Mouse (Mus musculus): ENCODE results near the gene Olfr1243. TPM values are rescaled to one million over a fixed set of nuclear protein-coding genes. Genes with fewer than 3 reads are reported as not detected.
"Not testable (repeated sequence)": the region's sequence is repeated elsewhere in the genome, so short reads cannot be mapped to it uniquely, and the experiment has no call there.

The Olfr1243 gene
- not detected in 2 replicates for polyA plus RNA-seq (2015; fragmentation: Nextera tagmentation; extraction: Ambion mirVana)

DNA sequence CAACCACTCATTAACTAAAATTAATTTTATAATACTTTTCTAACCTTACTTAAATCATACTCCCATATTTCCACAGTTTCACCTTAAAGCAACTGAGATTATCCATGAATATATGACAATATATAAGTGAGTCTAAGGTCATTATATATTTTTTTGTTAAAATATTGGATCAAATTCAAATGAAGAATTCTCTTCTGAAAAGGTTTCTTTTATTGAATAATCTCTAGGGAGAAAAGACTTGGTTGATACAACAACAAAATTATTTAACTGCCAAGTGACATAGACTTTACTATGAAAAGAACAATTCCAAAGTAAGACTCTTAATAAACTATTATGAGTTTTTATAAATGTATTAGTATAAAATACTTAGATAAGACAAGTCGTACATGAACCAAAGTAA, at the start of gene Olfr1243:
Gene Olfr1243 (minus strand): TSS at position 101 of the 400 bp plus-strand sequence.
- Histone ChIP-seq H3K27me3 (no peaks in the 10 kb centered on the region), H3K9me3 (no peaks in the 10 kb centered on the region), H3K36me3 (no peaks in the 10 kb centered on the region), H3K4me2 (replicated peaks) (no peak within 1 kb of the TSS), H3K4me1 (replicated peaks) (no peaks in the 10 kb centered on the region), H3K27ac (no peak within 1 kb of the TSS), H3K4me3 (replicated peaks) (no peak within 1 kb of the TSS), H3K9ac (replicated peaks) (no peak within 1 kb of the TSS)
- ATAC-seq = no peak
- WGBS = 79% methylated on average over 1 of the region's 1 CpGs

- Histone ChIP-seq H3K4me3 (replicated peaks) (no peak within 1 kb of the TSS), H3K9me3 (no peaks in the 10 kb centered on the region), H3K4me1 (replicated peaks) (no peaks in the 10 kb centered on the region), H3K36me3 (no peaks in the 10 kb centered on the region), H3K4me2 (replicated peaks) (no peak within 1 kb of the TSS), H3K9ac (replicated peaks) (no peak within 1 kb of the TSS), H3K27me3 (no peaks in the 10 kb centered on the region), H3K27ac (no peak within 1 kb of the TSS)
- no peak for ATAC-seq
- WGBS = 87% methylated on average over 1 of the region's 1 CpGs
Measured at GRCm38 (mm10) chr2:89578347-89578746, 47.1 kb upstream of the Olfr1243 start, which contains the start of gene Olfr1245. Gene Olfr1245, minus strand, starts transcription at chr2:89578447.

DNA sequence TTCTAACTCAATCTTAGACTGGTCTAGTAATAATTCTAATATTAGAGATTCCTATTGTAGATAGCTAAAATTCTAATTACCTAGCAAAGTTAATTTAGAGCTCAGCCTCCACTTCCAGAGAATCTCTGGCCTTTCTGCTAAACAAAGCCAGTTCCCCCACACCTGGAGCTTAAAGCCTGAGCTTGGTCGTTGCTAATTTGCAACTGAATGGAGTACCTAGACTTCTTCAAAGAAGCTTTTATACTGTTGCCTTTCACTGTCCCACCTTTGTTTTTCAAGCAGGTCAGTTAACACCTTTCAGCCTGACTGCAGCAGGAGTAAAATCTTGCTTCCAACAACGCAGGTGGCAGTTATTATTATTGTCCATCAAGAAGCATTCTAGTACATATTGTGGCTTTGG, 31.4 kb upstream of the Olfr1243 start:
- not testable (repeated sequence) for H3K4me3 ChIP-seq (replicated peaks); H3K4me2 ChIP-seq (replicated peaks); H3K27ac ChIP-seq; H3K36me3 ChIP-seq; H3K4me1 ChIP-seq (replicated peaks); ATAC-seq; H3K9me3 ChIP-seq; H3K27me3 ChIP-seq; H3K9ac ChIP-seq (replicated peaks)
- WGBS = 58% methylated on average over 2 of the region's 2 CpGs

GRCm38 (mm10) chr2:89544516-89544915, 13.2 kb upstream of the Olfr1243 start:
- H3K27me3 ChIP-seq = no peaks in the 10 kb centered on the region
- WGBS = 60% methylated on average over 2 of the region's 2 CpGs
- no peak overlapping the region for H3K4me3 ChIP-seq (replicated peaks)
- H3K27ac ChIP-seq = no peak overlapping the region
- no peak overlapping the region for H3K9ac ChIP-seq (replicated peaks)
- H3K36me3 ChIP-seq = no peaks in the 10 kb centered on the region
- no peaks in the 10 kb centered on the region for H3K9me3 ChIP-seq
- no peak overlapping the region for H3K4me2 ChIP-seq (replicated peaks)
- no peaks in the 10 kb centered on the region for H3K4me1 ChIP-seq (replicated peaks)
- no peak for ATAC-seq

DNA sequence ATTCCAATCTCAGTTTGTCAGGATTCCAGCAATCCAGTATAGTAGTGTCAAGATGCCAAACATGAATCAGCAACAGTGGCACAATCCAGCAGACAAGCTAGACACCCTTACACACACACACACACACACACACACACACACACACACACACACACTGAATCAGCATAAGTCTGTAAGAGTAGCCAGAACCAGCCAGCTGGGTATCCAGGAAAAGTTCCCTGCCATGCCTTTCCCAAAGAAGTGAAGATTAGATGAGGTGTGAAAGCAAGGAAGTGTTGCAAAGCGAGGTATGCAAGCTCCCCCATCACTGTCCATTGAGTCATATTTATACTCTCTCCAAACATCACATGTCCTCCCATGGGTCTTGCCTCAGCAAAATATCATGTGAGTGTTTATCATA, 8.6 kb upstream of the Olfr1243 start:
- 67% methylated on average over 1 of the region's 1 CpGs for WGBS
- Histone ChIP-seq H3K9me3 (no peaks in the 10 kb centered on the region), H3K27me3 (no peaks in the 10 kb centered on the region), H3K36me3 (no peaks in the 10 kb centered on the region), H3K9ac (replicated peaks) (no peak overlapping the region), H3K27ac (no peak overlapping the region), H3K4me2 (replicated peaks) (no peak overlapping the region), H3K4me3 (replicated peaks) (no peak overlapping the region), H3K4me1 (replicated peaks) (no peaks in the 10 kb centered on the region)
- ATAC-seq = no peak

GRCm38 (mm10) chr2:89498235-89498634, 33.1 kb downstream of the Olfr1243 start, which contains the start of gene Olfr1242:
Gene Olfr1242, minus strand, starts transcription at chr2:89498335.
- H3K4me2 ChIP-seq (replicated peaks) = no peak within 1 kb of the TSS
- no peaks in the 10 kb centered on the region for H3K27me3 ChIP-seq
- no peak for ATAC-seq
- no peak within 1 kb of the TSS for H3K27ac ChIP-seq
- H3K4me1 ChIP-seq (replicated peaks) = no peaks in the 10 kb centered on the region
- H3K9me3 ChIP-seq = no peaks in the 10 kb centered on the region
- 92% methylated on average over 1 of the region's 1 CpGs for WGBS
- no peaks in the 10 kb centered on the region for H3K36me3 ChIP-seq
- H3K9ac ChIP-seq (replicated peaks) = no peak within 1 kb of the TSS
- H3K4me3 ChIP-seq (replicated peaks) = no peak within 1 kb of the TSS

GRCm38 (mm10) chr2:89487026-89487425, 44.3 kb downstream of the Olfr1243 start, which contains the start of gene Olfr1241:
Gene Olfr1241, minus strand, starts transcription at chr2:89487126.
- H3K9ac ChIP-seq (replicated peaks) = no peak within 1 kb of the TSS
- H3K27me3 ChIP-seq = no peaks in the 10 kb centered on the region
- H3K4me2 ChIP-seq (replicated peaks) = no peak within 1 kb of the TSS
- H3K4me1 ChIP-seq (replicated peaks) = no peaks in the 10 kb centered on the region
- H3K4me3 ChIP-seq (replicated peaks) = no peak within 1 kb of the TSS
- no peak for ATAC-seq
- no peaks in the 10 kb centered on the region for H3K9me3 ChIP-seq
- no peak within 1 kb of the TSS for H3K27ac ChIP-seq
- H3K36me3 ChIP-seq = no peaks in the 10 kb centered on the region

Other genes with a start within 250 kb of the Olfr1243 start
- gene Olfr1229, start 243.5 kb downstream of the Olfr1243 start, polyA plus RNA-seq (2015; fragmentation: Nextera tagmentation; extraction: Ambion mirVana) = not detected in 2 replicates
- not detected in 2 replicates for gene Olfr1230, start 234.2 kb downstream of the Olfr1243 start, polyA plus RNA-seq (2015; fragmentation: Nextera tagmentation; extraction: Ambion mirVana)
- gene Olfr1231, start 224.4 kb downstream of the Olfr1243 start, polyA plus RNA-seq (2015; fragmentation: Nextera tagmentation; extraction: Ambion mirVana) = not detected in 2 replicates
- not detected in 2 replicates for gene Olfr1232, start 201.8 kb downstream of the Olfr1243 start, polyA plus RNA-seq (2015; fragmentation: Nextera tagmentation; extraction: Ambion mirVana)
- gene Olfr1233, start 189.1 kb downstream of the Olfr1243 start, polyA plus RNA-seq (2015; fragmentation: Nextera tagmentation; extraction: Ambion mirVana) = not detected in 2 replicates
- not detected in 2 replicates for gene Olfr1234, start 166.6 kb downstream of the Olfr1243 start, polyA plus RNA-seq (2015; fragmentation: Nextera tagmentation; extraction: Ambion mirVana)
- not detected in 2 replicates for gene Olfr1238, start 121.8 kb downstream of the Olfr1243 start, polyA plus RNA-seq (2015; fragmentation: Nextera tagmentation; extraction: Ambion mirVana)
- gene Olfr1239, start 111.1 kb downstream of the Olfr1243 start, polyA plus RNA-seq (2015; fragmentation: Nextera tagmentation; extraction: Ambion mirVana) = not detected in 2 replicates
- gene Olfr1240, start 88.5 kb downstream of the Olfr1243 start, polyA plus RNA-seq (2015; fragmentation: Nextera tagmentation; extraction: Ambion mirVana) = not detected in 2 replicates
- not detected in 2 replicates for gene Olfr1241, start 44.4 kb downstream of the Olfr1243 start, polyA plus RNA-seq (2015; fragmentation: Nextera tagmentation; extraction: Ambion mirVana)
- gene Olfr1242, start 33.2 kb downstream of the Olfr1243 start, polyA plus RNA-seq (2015; fragmentation: Nextera tagmentation; extraction: Ambion mirVana) = not detected in 2 replicates
- gene Olfr1245, start 47.0 kb upstream of the Olfr1243 start, polyA plus RNA-seq (2015; fragmentation: Nextera tagmentation; extraction: Ambion mirVana) = not detected in 2 replicates
- not detected in 2 replicates for gene Olfr1246, start 61.7 kb upstream of the Olfr1243 start, polyA plus RNA-seq (2015; fragmentation: Nextera tagmentation; extraction: Ambion mirVana)
- gene Olfr1247, start 82.6 kb upstream of the Olfr1243 start, polyA plus RNA-seq (2015; fragmentation: Nextera tagmentation; extraction: Ambion mirVana) = not detected in 2 replicates
- gene Olfr1248, start 86.8 kb upstream of the Olfr1243 start, polyA plus RNA-seq (2015; fragmentation: Nextera tagmentation; extraction: Ambion mirVana) = not detected in 2 replicates
- gene Olfr1249, start 103.5 kb upstream of the Olfr1243 start, polyA plus RNA-seq (2015; fragmentation: Nextera tagmentation; extraction: Ambion mirVana) = not detected in 2 replicates
- gene Olfr1250, start 130.0 kb upstream of the Olfr1243 start, polyA plus RNA-seq (2015; fragmentation: Nextera tagmentation; extraction: Ambion mirVana) = not detected in 2 replicates
- not detected in 2 replicates for gene Olfr1251, start 140.4 kb upstream of the Olfr1243 start, polyA plus RNA-seq (2015; fragmentation: Nextera tagmentation; extraction: Ambion mirVana)
- gene Olfr1252, start 193.5 kb upstream of the Olfr1243 start, polyA plus RNA-seq (2015; fragmentation: Nextera tagmentation; extraction: Ambion mirVana) = not detected in 2 replicates
- gene Olfr1253, start 225.6 kb upstream of the Olfr1243 start, polyA plus RNA-seq (2015; fragmentation: Nextera tagmentation; extraction: Ambion mirVana) = not detected in 2 replicates